Comparison of ENCODE assay signal across 9 mouse cellular contexts in genomic region chr2:180925176-180925575, GRCm38 (mm10). TPM values are rescaled to one million over a fixed set of nuclear protein-coding genes. Genes with fewer than 3 reads are reported as not detected.
A peak's percentile ranks its signal among the peaks of the same experiment; 100 is the strongest.
DNase-seq lines count a peak whose midpoint lies in the region; ATAC-seq and TF ChIP-seq lines count a peak whose summit lies in the region.
"Had no signal": no experiment of that assay in that cellular context is flagged by ENCODE, and none has a peak within 500 bp of the region (broad histone marks: within the 10 kb centered on the region; RNA-seq: fewer than 3 reads in every experiment).

No protein-coding gene starts in this region.

- 7% methylated on average over 4 of the region's 4 CpGs for WGBS in cerebellum, adult 2 months

- H3K36me3 ChIP-seq in G1E (replicated peaks) = no peaks in the 10 kb centered on the region
- H3K36me3 ChIP-seq: limb, embryonic 13.5 days had no signal

- peaks cover 5% of the 10 kb centered on the region for H3K4me1 ChIP-seq in G1E (ENCODE audit: insufficient read depth, low read depth, low read length)
- no peaks in the 10 kb centered on the region for H3K4me1 ChIP-seq in cerebellum, adult 2 months (ENCODE audit: control insufficient read depth, insufficient read depth, low read length)
- H3K4me1 ChIP-seq: limb, embryonic 13.5 days had no signal

- TF ChIP-seq POLR2A in cerebellum, adult 2 months (IDR thresholded peaks at IDR 0.05; ENCODE audit: borderline replicate concordance, insufficient read depth, low read length) = no peak

- H3K9me3 ChIP-seq in G1E (replicated peaks) = no peaks in the 10 kb centered on the region
- H3K9me3 ChIP-seq: limb, embryonic 13.5 days had no signal

- peak; percentile 94 for TF ChIP-seq CTCF in G1E (IDR thresholded peaks at IDR 0.05; ENCODE audit: low read depth, low read length)
- TF ChIP-seq CTCF in cerebellum, adult 2 months (IDR thresholded peaks at IDR 0.05; ENCODE audit: borderline replicate concordance, insufficient read depth, low read depth, low read length) = peak; percentile 99

- ATAC-seq in G1E (ENCODE audit: extremely low read depth, insufficient number of reproducible peaks, low FRiP score, poor library complexity, severe bottlenecking) = peak; percentile 50; the same call in 1 of the 2 replicates

- DNase-seq in B cell, adult 2 months = peak; percentile 77 to 78
- peak; percentile 54 for DNase-seq in G1E (ENCODE audit: low spot score)
- DNase-seq in cerebellum, adult 2 months = peak; percentile 72 to 86
- peak; percentile 52 to 56 for DNase-seq in gastrocnemius, adult 8-10 months (ENCODE audit: low spot score in 2 of 2)
- peak; percentile 81 for DNase-seq in layer of hippocampus, adult 11-12 months (ENCODE audit: low spot score)
- peak; percentile 82 for DNase-seq in lung, postnatal 10 days
- DNase-seq in right cerebral cortex, postnatal 4 days = peak; percentile 70
- DNase-seq in urinary bladder, postnatal 4 days (ENCODE audit: low spot score in 2 of 2) = peak; percentile 52 to 79

- no peak overlapping the region for H3K27ac ChIP-seq in cerebellum, adult 2 months (ENCODE audit: insufficient read depth, low read length)
- H3K27ac ChIP-seq: limb, embryonic 13.5 days had no signal

- no peak overlapping the region for H3K4me3 ChIP-seq in G1E (ENCODE audit: low read depth, low read length)
- no peak overlapping the region for H3K4me3 ChIP-seq in cerebellum, adult 2 months (replicated peaks; ENCODE audit: insufficient read depth, low read depth, low read length)
- H3K4me3 ChIP-seq: limb, embryonic 13.5 days had no signal

- peaks cover 35% of the 10 kb centered on the region for H3K27me3 ChIP-seq in G1E (ENCODE audit: insufficient read depth, low read length)
- H3K27me3 ChIP-seq in cerebellum, adult 2 months (ENCODE audit: control insufficient read depth, insufficient read depth, low read length) = no peaks in the 10 kb centered on the region
- H3K27me3 ChIP-seq: limb, embryonic 13.5 days had no signal

RNA-seq across cellular contexts. Expression of gene Birc7, which starts 3.6 kb away (rescaled TPM):
- total RNA-seq in G1E (2014; fragmentation: Nextera tagmentation) (not detected in 2 replicates), G1E (2017) (not detected in 2 replicates)
- polyA plus RNA-seq in G1E (2012) = not detected in 2 replicates
- 1.0 TPM in 2 replicates for polyA plus RNA-seq in cerebellum, adult 2 months (2012; rRNA removed)
- total RNA-seq in gastrocnemius, adult 8-10 months (2022) = not detected
- polyA plus RNA-seq: limb, embryonic 13.5 days had no signal

RNA-seq across cellular contexts. Expression of gene Ythdf1, which starts 4.4 kb away (rescaled TPM):
- total RNA-seq in G1E (2014; fragmentation: Nextera tagmentation) = 90.2 and 96.6 TPM in 2 replicates
- 24.6 and 26.3 TPM in 2 replicates for total RNA-seq in G1E (2017)
- polyA plus RNA-seq in G1E (2012) = 72.5 and 87.0 TPM in 2 replicates
- 52.3 and 59.7 TPM in 2 replicates for polyA plus RNA-seq in cerebellum, adult 2 months (2012; rRNA removed)
- total RNA-seq in gastrocnemius, adult 8-10 months (2022) = 10 to 100 TPM; 35.2 to 43.3 (median 38.5) TPM

RNA-seq across cellular contexts. Expression of gene Nkain4, which starts 29.3 kb away (rescaled TPM):
- total RNA-seq in G1E (2014; fragmentation: Nextera tagmentation) = not detected in 2 replicates
- not detected in 2 replicates for total RNA-seq in G1E (2017)
- polyA plus RNA-seq in G1E (2012) = not detected in 2 replicates
- polyA plus RNA-seq in cerebellum, adult 2 months (2012; rRNA removed) = 64.1 and 75.2 TPM in 2 replicates
- total RNA-seq in gastrocnemius, adult 8-10 months (2022) = 1 to 10 TPM in 1 of 4 experiments, not detected in 3; 1.4 TPM

RNA-seq across cellular contexts. Expression of gene Arfgap1, which starts 41.8 kb away (rescaled TPM):
- 29.7 and 56.1 TPM in 2 replicates for total RNA-seq in G1E (2014; fragmentation: Nextera tagmentation)
- 40.6 and 41.4 TPM in 2 replicates for total RNA-seq in G1E (2017)
- 27.8 and 39.9 TPM in 2 replicates for polyA plus RNA-seq in G1E (2012)
- polyA plus RNA-seq in cerebellum, adult 2 months (2012; rRNA removed) = 118 and 122 TPM in 2 replicates
- total RNA-seq in gastrocnemius, adult 8-10 months (2022) = 10 to 100 TPM; 31.7 to 34.2 (median 33.0) TPM
